In genomic region chr1:172148279-172148954, GRCm38 (mm10) we compare ENCODE assay signal across 7 mouse cellular contexts. TPM values are rescaled to one million over a fixed set of nuclear protein-coding genes. Genes with fewer than 3 reads are reported as not detected.
A peak's percentile ranks its signal among the peaks of the same experiment; 100 is the strongest.
DNase-seq lines count a peak whose midpoint lies in the region; ATAC-seq lines count a peak whose summit lies in the region.

No protein-coding gene starts in this region.

- H3K9me3 ChIP-seq in embryonic facial prominence, embryonic 12.5 days, result no peaks in the 10 kb centered on the region
- H3K9me3 ChIP-seq in heart, embryonic 16.5 days (replicated peaks; ENCODE audit: control insufficient read depth, low read length), result no peaks in the 10 kb centered on the region
- H3K9me3 ChIP-seq in lung, embryonic 15.5 days, result no peaks in the 10 kb centered on the region
- no peaks in the 10 kb centered on the region for H3K9me3 ChIP-seq in neural tube, embryonic 15.5 days (replicated peaks)

- H3K4me2 ChIP-seq in embryonic facial prominence, embryonic 12.5 days (replicated peaks), result peak overlapping the region; percentile 64
- peak overlapping the region; percentile 88 for H3K4me2 ChIP-seq in heart, embryonic 16.5 days (ENCODE audit: low read depth, low read length)
- peak overlapping the region; percentile 68 for H3K4me2 ChIP-seq in lung, embryonic 15.5 days
- peak overlapping the region; percentile 66 for H3K4me2 ChIP-seq in neural tube, embryonic 15.5 days

- peak; percentile 44 for ATAC-seq in embryonic facial prominence, embryonic 12.5 days (ENCODE audit: insufficient number of reproducible peaks, insufficient read depth, low FRiP score, low TSS enrichment)
- ATAC-seq in heart, embryonic 16.5 days (replicated peaks; ENCODE audit: extremely low read depth, insufficient read depth, low FRiP score), result peak; percentile 46
- peak; percentile 66 for ATAC-seq in lung, embryonic 15.5 days (ENCODE audit: borderline replicate concordance, extremely low read depth, low FRiP score, low TSS enrichment)
- ATAC-seq in neural tube, embryonic 15.5 days (ENCODE audit: low FRiP score), result peak; percentile 63

- peak overlapping the region; percentile 97 for H3K27ac ChIP-seq in embryonic facial prominence, embryonic 12.5 days
- peak overlapping the region; percentile 97 for H3K27ac ChIP-seq in heart, embryonic 16.5 days (ENCODE audit: low read length)
- H3K27ac ChIP-seq in lung, embryonic 15.5 days, result peak overlapping the region; percentile 96
- peak overlapping the region; percentile 92 for H3K27ac ChIP-seq in neural tube, embryonic 15.5 days (replicated peaks)

- H3K9ac ChIP-seq in embryonic facial prominence, embryonic 12.5 days, result peak overlapping the region; percentile 98
- peak overlapping the region; percentile 100 for H3K9ac ChIP-seq in heart, embryonic 16.5 days (ENCODE audit: low read length)
- peak overlapping the region; percentile 99 for H3K9ac ChIP-seq in lung, embryonic 15.5 days
- H3K9ac ChIP-seq in neural tube, embryonic 15.5 days (replicated peaks), result peak overlapping the region; percentile 95

- peaks cover 6% of the 10 kb centered on the region; the same call in 1 of the 2 replicates for H3K4me1 ChIP-seq in embryonic facial prominence, embryonic 12.5 days
- peaks cover 14% of the 10 kb centered on the region for H3K4me1 ChIP-seq in heart, embryonic 16.5 days (ENCODE audit: control insufficient read depth, insufficient read depth, low read length)
- H3K4me1 ChIP-seq in lung, embryonic 15.5 days, result peaks cover 19% of the 10 kb centered on the region
- peaks cover 28% of the 10 kb centered on the region for H3K4me1 ChIP-seq in neural tube, embryonic 15.5 days

- WGBS in embryonic facial prominence, embryonic 12.5 days, result under 1% methylated on average over 40 of the region's 40 CpGs
- under 1% methylated on average over 39 of the region's 40 CpGs for WGBS in heart, embryonic 16.5 days
- WGBS in lung, embryonic 15.5 days, result under 1% methylated on average over 40 of the region's 40 CpGs
- WGBS in neural tube, embryonic 15.5 days, result under 1% methylated on average over 40 of the region's 40 CpGs

- H3K4me3 ChIP-seq in embryonic facial prominence, embryonic 12.5 days, result peak overlapping the region; percentile 89
- peak overlapping the region; percentile 76 for H3K4me3 ChIP-seq in heart, embryonic 16.5 days (ENCODE audit: low read length)
- H3K4me3 ChIP-seq in lung, embryonic 15.5 days, result peak overlapping the region; percentile 92
- peak overlapping the region; percentile 73 for H3K4me3 ChIP-seq in neural tube, embryonic 15.5 days (replicated peaks)

- no peaks in the 10 kb centered on the region for H3K27me3 ChIP-seq in embryonic facial prominence, embryonic 12.5 days
- H3K27me3 ChIP-seq in heart, embryonic 16.5 days (ENCODE audit: control insufficient read depth, insufficient read depth, low read length), result no peaks in the 10 kb centered on the region
- H3K27me3 ChIP-seq in lung, embryonic 15.5 days, result no peaks in the 10 kb centered on the region
- no peaks in the 10 kb centered on the region for H3K27me3 ChIP-seq in neural tube, embryonic 15.5 days (replicated peaks)

- DNase-seq in CD4-positive, CD25-positive, alpha-beta regulatory T cell, adult 2 months (ENCODE audit: low read depth, low spot score), result peak; percentile 66
- peak; percentile 81 for DNase-seq in Muller cell, postnatal 12 days (ENCODE audit: inconsistent ontology term)
- peak; percentile 46 to 71 for DNase-seq in kidney, postnatal 36 days

- H3K36me3 ChIP-seq in embryonic facial prominence, embryonic 12.5 days, result peaks cover 28% of the 10 kb centered on the region
- H3K36me3 ChIP-seq in heart, embryonic 16.5 days (ENCODE audit: control insufficient read depth, insufficient read depth), result peaks cover 26% of the 10 kb centered on the region
- H3K36me3 ChIP-seq in lung, embryonic 15.5 days, result peaks cover 27% of the 10 kb centered on the region
- peaks cover 20% of the 10 kb centered on the region for H3K36me3 ChIP-seq in neural tube, embryonic 15.5 days

RNA-seq across cellular contexts. Expression of gene Dcaf8, which starts 0.5 kb away (rescaled TPM):
- 165 and 171 TPM in 2 replicates for polyA plus RNA-seq in embryonic facial prominence, embryonic 12.5 days (2016; fragmentation: Nextera tagmentation; extraction: Ambion mirVana)
- polyA plus RNA-seq in heart, embryonic 16.5 days (2015; fragmentation: Nextera tagmentation; extraction: Ambion mirVana), result 117 and 129 TPM in 2 replicates
- 131 and 134 TPM in 2 replicates for polyA plus RNA-seq in lung, embryonic 15.5 days (2015; fragmentation: Nextera tagmentation; extraction: Ambion mirVana)
- polyA plus RNA-seq in neural tube, embryonic 15.5 days (2015; fragmentation: Nextera tagmentation; extraction: Ambion mirVana), result 84.5 and 93.4 TPM in 2 replicates

RNA-seq across cellular contexts. Expression of gene Pex19, which starts 21.9 kb away (rescaled TPM):
- 168 and 169 TPM in 2 replicates for polyA plus RNA-seq in embryonic facial prominence, embryonic 12.5 days (2016; fragmentation: Nextera tagmentation; extraction: Ambion mirVana)
- 130 and 135 TPM in 2 replicates for polyA plus RNA-seq in heart, embryonic 16.5 days (2015; fragmentation: Nextera tagmentation; extraction: Ambion mirVana)
- 117 and 123 TPM in 2 replicates for polyA plus RNA-seq in lung, embryonic 15.5 days (2015; fragmentation: Nextera tagmentation; extraction: Ambion mirVana)
- 154 and 162 TPM in 2 replicates for polyA plus RNA-seq in neural tube, embryonic 15.5 days (2015; fragmentation: Nextera tagmentation; extraction: Ambion mirVana)

RNA-seq across cellular contexts. Expression of gene Pea15a, which starts 58.2 kb away (rescaled TPM):
- polyA plus RNA-seq in embryonic facial prominence, embryonic 12.5 days (2016; fragmentation: Nextera tagmentation; extraction: Ambion mirVana), result 118 TPM in 2 replicates
- 181 and 193 TPM in 2 replicates for polyA plus RNA-seq in heart, embryonic 16.5 days (2015; fragmentation: Nextera tagmentation; extraction: Ambion mirVana)
- polyA plus RNA-seq in lung, embryonic 15.5 days (2015; fragmentation: Nextera tagmentation; extraction: Ambion mirVana), result 142 and 146 TPM in 2 replicates
- 378 and 415 TPM in 2 replicates for polyA plus RNA-seq in neural tube, embryonic 15.5 days (2015; fragmentation: Nextera tagmentation; extraction: Ambion mirVana)

Comparison
In these comparisons a context has a peak if more than half of its experiments do, and no peak if none do; other contexts are left out.
1. Peak in every context shown above with its lines: DNase-seq, ATAC-seq, H3K4me3 ChIP-seq and H3K27ac ChIP-seq.